Mouse (Mus musculus): Measurements from ENCODE around the gene Vtn.

The Vtn gene

DNA sequence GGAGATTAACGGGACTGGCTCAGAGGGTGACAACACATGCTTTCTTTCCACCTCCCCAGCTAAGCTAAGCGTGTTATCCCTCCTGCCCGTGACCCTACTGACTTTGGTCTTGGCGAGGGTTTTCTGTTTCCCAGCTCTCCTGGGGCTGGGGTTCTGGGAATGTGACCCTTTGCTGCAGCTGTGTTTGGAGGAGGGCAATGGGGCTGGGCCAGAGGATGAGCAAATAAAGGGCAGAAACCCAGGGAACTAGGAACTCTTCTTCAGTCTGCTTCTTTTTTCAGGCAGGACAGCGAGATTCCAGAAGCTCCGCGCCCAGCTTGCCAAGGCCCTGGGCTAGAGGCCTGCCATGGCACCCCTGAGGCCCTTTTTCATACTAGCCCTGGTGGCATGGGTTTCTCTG is at the start of gene Vtn:
Vtn (plus strand) TSS at position 88 of the 400 bp plus-strand sequence.
- DNase-seq (ENCODE audit: low read depth, low spot score): no peak

DNA sequence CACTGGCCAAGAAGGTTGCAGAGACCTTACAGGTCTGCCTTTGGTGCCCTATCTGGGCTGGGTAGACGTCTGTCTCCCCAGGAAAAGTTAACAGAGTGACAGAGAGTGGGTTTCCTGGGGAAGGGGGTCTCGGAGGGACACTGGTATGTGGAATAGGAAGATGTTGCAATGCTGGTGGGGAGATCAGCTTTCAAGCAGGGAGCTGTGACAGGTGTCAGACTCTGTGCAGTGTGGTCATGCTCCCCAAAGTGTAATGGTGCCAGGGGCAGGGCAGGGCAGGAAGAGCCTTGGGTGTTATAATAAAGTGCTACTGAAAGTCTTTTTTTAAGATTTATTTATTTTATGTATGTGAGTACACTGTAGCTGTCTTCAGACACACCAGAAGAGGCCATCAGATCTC is 48.6 kb upstream of the Vtn start:
- DNase-seq (ENCODE audit: low read depth, low spot score): no peak

DNA sequence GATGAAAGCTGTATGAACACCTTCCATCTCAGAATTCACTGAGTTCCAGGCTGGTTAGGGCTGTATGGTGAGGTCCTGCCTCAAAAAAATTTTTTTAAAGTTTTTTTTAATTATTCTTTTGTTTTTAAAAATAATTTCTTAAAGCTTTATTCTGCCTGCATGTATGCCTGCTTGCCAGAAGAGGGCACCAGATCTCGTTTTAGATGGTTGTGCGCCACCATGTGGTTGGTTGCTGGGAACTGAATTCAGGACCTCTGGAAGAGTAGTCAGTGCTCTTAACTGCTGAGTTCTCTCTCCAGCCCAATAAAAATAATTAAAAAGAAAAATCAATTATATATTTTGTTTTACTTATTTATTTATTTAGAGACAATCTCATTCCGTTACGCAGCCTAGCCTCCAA is 45.2 kb upstream of the Vtn start:
- peak; percentile 86 for DNase-seq (ENCODE audit: low read depth, low spot score)

GRCm38 (mm10) chr11:78454276-78454675 is 44.6 kb upstream of the Vtn start:
- DNase-seq (ENCODE audit: low read depth, low spot score): peak; percentile 95

DNA sequence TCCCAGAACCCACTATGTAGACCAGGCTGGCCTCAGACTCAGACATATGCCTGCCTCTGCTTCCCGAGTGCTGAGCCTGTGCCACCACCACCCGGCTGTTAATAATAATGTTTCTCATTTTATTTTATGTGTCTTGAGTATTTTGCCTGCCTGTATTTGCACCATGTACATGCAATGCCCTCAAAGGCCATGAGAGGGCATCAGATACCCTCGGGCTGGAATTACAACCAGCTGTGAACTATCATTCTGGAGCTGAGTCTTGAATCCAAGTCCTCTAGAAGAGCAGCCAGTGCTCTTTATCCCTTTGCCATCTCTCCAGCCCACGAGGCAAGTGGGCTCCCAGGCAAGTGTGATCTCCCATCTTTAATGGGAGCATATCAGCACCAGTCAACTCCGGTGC is 43.6 kb upstream of the Vtn start:
- peak; percentile 78 for DNase-seq (ENCODE audit: low read depth, low spot score)

- no peak for DNase-seq (ENCODE audit: low read depth, low spot score)
Measured at GRCm38 (mm10) chr11:78458740-78459139, 40.2 kb upstream of the Vtn start.

DNA sequence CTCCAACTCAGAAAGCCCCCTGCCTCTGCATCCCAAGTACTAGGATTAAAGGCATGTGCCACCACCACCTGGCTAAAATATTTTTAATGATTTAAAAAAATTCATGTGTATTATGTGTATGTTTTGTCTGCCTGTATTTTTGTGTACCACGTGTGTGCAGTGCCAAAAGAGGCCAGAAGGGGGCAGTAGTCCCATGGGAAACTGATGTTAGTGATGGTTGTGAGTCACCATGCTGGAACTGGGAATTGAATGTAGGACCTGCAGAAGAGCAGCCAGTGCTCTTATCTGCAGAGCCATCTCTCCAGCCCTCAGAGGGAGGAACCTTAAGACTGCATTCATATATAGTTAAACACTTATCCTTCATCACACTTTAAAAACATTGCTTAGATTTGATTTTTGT is 37.0 kb upstream of the Vtn start:
- peak; percentile 50 for DNase-seq (ENCODE audit: low read depth, low spot score)

DNA sequence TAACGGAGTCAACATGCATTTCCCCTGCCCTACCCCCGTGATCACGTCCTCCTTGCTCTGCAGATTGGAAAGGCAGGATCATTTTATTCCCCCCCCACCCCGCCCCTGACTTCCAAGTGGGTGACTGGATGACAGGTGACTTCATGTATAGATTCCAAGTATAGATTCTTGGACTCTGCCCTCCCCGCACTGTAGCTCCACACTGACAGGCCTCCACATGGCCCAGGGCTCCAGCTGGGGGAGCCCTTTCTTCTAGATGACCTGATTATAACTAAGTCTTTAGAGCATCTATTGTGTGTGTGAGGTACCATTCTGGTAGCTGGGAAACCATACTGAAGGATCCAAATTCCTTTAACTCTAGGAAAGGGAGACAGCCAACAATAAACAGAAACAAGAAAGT is 36.2 kb upstream of the Vtn start:
- no peak for DNase-seq (ENCODE audit: low read depth, low spot score)

DNA sequence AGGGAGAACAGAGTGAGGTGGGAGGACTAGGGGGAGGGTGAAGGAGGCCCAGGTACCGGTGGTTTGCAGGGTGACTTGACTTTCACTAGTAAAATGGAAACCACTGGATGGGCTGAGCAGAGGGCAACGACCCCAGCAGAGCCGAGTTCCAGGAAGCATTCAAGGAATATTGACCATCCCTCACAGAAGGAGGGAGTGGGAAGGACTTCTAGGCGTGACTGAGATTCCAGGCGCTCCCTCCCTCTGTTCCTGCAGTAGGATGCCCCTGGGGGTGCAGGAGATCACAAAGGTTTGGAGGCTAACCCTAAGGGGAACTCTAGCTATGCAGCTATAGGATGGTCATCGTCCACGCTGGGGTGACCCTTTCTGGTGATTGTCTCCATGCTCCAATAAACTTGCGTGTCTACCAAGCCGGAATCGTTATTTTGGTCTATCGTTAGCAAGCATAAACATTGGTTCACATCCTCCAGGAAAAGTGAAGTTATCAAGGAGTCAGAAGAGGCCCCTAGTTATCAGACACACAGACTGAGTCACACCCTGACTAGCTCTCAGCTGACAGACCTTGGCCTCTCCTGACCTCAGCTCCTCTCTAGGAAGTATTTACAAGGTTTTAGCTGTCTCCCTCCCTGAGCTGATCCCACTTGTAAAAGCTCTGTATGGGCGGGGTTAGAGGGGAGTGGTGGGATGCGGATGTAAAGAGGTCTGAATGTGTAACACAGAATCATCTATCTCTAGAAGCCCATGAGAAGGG is 35.4 kb upstream of the Vtn start:
- DNase-seq (ENCODE audit: low read depth, low spot score): peak; percentile 46

GRCm38 (mm10) chr11:78465116-78465515 is 33.8 kb upstream of the Vtn start:
- no peak for DNase-seq (ENCODE audit: low read depth, low spot score)

GRCm38 (mm10) chr11:78465568-78466180 is 33.2 kb upstream of the Vtn start, which contains the start of gene Slc46a1:
Gene Slc46a1 (plus strand): TSS chr11:78465697.
- DNase-seq (ENCODE audit: low read depth, low spot score): peak; percentile 90

GRCm38 (mm10) chr11:78466242-78466912 is 32.5 kb upstream of the Vtn start:
- no peak for DNase-seq (ENCODE audit: low read depth, low spot score)

DNA sequence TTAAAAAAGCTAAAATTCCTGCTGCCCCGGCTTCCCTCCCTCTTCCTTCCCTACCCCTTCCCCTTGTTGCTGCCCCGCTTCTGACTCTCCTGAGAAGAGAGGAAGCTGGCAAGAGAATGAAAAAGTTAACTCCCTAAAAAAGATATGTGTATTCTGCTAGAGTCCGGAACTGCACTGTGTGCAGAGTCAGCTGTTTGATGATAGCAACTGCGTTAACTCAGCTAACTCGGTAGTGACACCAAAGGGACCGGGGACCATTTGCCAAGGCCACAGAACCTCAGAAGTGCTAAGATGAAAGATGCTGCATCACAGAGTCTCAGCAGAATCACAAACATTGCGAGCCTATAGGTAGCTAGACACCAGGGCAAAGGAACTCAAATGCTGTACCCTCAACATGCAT is 31.4 kb upstream of the Vtn start:
- DNase-seq (ENCODE audit: low read depth, low spot score): no peak

GRCm38 (mm10) chr11:78467932-78468331 is 31.0 kb upstream of the Vtn start:
- DNase-seq (ENCODE audit: low read depth, low spot score): no peak

- DNase-seq (ENCODE audit: low read depth, low spot score): no peak
Measured at GRCm38 (mm10) chr11:78471326-78472103, 27.4 kb upstream of the Vtn start.

- DNase-seq (ENCODE audit: low read depth, low spot score): no peak
Measured at GRCm38 (mm10) chr11:78475289-78475688, 23.6 kb upstream of the Vtn start.

- DNase-seq (ENCODE audit: low read depth, low spot score): peak; percentile 40
Measured at GRCm38 (mm10) chr11:78483639-78484038, 15.3 kb upstream of the Vtn start.

GRCm38 (mm10) chr11:78488168-78488567 is 10.7 kb upstream of the Vtn start:
- DNase-seq (ENCODE audit: low read depth, low spot score): peak; percentile 85

DNA sequence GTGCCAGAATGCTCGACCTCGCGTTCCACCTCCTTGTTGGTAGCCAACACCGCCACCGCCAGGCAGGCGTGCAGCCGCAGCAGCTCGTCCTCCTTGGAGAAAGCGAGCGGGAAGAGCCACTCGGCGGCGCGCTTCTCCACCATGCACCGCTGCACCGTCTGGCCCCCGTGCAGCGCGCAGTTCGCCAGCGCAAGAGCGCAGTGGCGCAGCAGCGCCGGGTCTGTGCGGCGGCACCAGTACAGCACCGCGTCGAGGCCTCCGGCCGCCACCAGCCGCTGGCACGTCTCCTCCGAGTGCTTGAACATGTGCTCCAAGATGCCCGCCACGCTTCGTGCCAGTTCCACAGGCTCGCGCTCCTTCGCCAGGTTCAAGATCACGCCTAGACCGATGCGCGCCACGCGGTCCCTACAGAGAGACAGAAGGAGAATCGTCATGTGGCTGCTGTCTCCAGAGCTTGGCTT is 8.1 kb upstream of the Vtn start:
- peak; percentile 73 for DNase-seq (ENCODE audit: low read depth, low spot score)

DNA sequence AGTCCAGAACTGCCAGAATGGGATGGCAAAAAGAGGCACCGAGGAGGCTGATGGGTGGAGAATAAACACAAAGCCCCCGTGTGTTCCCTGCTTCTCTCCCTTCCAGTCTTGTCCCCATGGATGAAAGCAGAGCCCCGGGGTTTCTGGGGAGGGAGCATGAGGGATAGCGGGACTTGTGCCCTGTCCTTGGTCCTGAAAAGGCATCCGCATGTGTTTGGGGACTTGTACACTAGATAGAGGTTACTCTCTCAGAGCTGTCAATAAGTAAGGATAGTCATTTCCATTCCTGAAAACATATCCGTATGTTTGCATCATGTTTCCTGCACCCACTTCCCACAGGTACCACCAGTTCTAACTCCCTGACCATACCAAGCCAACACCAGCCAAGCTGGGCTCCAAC is 3.0 kb upstream of the Vtn start:
- peak; percentile 77 for DNase-seq (ENCODE audit: low read depth, low spot score)

DNA sequence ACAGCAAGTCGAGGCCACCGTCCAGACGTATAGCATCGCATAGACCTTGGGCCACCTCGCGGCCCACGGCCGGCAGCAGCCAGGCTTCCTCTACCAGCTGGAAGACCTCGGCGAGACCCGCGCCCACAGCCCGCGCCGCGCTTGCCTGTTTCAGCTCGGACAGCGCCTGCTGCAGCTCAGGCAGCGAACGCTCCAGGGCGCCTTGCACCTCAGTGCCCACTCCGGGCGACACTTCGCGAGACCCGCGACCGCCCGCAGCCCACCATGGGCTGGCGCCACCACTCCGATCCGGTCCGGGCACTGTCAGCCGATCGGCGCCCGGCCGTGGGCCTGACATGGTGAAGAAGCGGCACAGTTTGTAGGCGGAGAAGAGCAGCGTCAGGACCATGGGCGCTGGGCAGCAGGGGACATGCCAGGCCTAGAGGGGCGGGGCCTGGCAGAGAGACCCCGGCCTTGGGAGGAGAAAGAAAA is 1.8 kb upstream of the Vtn start:
- DNase-seq (ENCODE audit: low read depth, low spot score): no peak

Data from ES-CJ7 (cell line).